Mouse (Mus musculus) CD4-positive, CD25-positive, alpha-beta regulatory T cell, adult 4 months (primary cell): ENCODE results near the gene Esr1. TPM values are rescaled to one million over a fixed set of nuclear protein-coding genes. Genes with fewer than 3 reads are reported as not detected.

Source experiments
- ATAC-seq: one replicate; pipeline ENCODE4 v1.8.0; 2017
- polyA plus RNA-seq, 2 experiments: library from polyadenylated mRNA; unstranded; fragments of 100-300 nt; shearing (Covaris generic); gene quantifications; one replicate each; pipeline ENCODE4 v1.2.1; 2017

Gene Esr1
- polyA plus RNA-seq, 2 experiments from 2014 or later: 1.2 to 1.9 TPM

GRCm38 (mm10) chr10:4847523-4847922, 236.1 kb downstream of the Esr1 start:
- ATAC-seq: no peak

DNA sequence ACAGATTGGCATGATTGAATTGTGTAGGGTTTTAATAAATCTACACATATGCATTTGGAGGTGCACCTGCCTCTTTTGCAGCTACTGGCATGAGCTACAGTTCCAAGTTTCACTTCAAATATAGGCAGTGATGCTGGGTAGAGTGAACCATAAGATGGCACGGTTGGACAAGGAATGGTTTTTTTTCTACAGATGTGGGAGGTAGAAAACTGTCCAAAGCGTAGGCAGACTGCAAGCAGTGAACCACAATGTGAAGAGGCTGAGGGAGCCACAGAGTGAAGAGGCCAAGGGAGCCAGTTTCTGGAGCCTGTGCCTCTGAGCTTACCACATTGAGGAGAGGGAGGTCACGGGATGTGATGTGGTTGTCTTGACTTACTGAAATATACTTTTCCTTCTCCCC, 238.5 kb downstream of the Esr1 start:
- no peak for ATAC-seq

GRCm38 (mm10) chr10:4875076-4875737, 263.8 kb downstream of the Esr1 start:
- ATAC-seq: no peak

GRCm38 (mm10) chr10:4881391-4881790, 270.0 kb downstream of the Esr1 start:
- no peak for ATAC-seq

DNA sequence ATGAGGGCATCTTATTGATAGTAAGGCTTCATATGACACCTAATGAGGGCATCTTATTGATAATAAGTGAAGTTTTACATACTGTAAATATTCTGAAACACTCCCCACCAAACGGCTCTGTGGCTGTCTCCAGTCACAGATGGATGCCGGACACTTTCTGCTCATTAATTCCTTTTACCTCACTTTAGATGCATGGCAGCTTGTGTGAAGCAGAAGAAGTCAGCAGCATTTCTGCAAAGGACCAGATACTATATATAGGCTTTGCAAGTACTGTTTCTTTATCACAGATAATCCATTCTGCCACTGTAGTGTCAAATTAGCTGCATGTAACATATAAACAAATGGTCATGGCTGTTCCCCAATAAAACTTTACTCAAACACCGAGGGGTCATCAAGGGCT, 274.1 kb downstream of the Esr1 start:
- ATAC-seq: no peak

DNA sequence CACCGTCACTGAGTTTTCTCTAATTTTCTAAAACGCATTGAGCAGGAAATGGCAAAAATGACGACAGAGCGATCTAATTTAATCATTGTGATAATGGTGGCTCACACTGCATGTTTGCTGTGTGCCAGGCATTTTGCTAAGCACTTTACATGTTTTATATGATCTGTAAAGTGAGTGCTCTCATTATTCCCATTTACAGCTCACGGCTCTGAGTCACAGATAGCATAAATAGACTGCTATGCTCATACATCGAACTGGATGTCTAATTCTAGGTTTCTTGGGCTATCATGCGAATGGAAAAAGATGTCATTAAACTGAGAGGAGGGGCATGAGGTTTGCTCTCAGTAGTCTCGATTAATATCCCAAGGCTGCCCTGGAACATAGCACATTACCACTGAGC, 274.6 kb downstream of the Esr1 start:
- ATAC-seq: no peak

DNA sequence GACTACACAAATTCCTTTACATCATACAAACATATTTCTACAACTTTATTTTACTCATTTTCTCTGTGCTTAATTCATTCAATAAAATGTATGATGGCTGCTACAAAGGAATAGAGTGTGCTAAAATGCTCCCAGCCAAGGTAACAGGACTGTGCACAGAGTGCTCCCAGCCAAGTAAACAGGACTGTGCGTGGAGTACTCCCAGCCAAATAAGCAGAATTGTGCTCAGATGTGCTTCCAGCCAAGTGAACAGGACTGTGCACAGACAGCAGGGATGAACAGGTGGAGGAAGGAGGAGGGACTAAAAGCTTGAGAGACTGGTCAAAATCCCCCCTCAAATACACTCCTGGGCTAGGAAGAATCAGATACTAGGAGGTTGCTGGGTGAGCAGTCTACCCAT, 282.1 kb downstream of the Esr1 start:
- no peak for ATAC-seq

DNA sequence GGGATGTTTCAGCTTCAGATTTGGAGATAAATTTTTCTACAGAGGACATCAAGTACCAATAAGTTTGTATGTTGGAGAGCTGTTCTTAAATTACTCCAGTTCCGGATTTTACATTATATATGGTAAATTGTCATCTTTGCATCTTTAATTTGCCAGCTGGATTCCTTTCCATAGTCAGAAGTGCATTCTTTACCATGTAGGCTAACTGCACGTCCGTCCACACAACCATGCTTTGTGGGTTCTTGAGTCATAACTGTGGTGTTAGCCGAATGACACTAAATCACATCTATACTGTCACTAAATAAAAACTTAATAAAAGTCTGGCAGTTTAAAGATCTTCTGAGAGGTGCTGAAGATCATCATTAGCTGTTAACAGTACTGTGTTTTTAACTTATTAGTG, 286.4 kb downstream of the Esr1 start:
- no peak for ATAC-seq

DNA sequence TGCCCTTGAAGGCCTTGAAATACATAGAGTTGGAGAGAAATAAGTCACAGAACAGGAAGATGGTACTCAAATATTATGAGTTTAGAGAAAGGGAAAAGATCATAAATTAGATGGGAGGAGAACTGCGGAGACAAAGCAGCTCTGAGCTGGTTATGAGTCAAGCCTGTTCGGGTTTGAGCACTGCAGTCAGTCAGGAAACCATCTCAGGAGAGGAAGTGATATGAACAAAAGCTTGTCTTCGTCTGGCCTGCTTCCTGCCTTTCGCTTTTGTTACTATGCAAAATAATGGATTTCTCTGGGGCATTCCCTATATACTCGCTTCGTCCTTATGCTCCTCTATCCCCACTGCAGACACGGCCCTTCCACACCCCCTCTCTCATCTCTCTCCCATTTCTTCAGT, 288.9 kb downstream of the Esr1 start:
- peak; percentile 84 for ATAC-seq

DNA sequence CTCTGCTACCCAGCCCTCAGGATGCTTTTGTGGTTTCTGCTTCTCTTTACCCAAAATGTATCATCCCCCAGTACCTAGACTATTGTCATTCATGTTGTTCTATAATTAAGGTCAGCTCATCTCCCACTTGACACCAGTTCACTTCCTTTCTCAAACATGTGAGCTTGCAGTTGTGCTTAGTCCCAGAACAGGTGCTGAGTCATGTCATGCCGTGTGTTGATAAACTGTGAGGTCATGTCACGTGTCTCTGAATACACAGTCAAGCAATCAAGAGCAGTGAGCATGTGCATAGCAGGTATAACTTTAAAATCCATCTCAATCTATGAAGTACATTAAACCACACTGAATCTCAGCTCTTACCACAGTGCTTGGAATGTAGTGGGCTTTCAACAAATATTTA, 297.9 kb downstream of the Esr1 start:
- ATAC-seq: peak; percentile 29

GRCm38 (mm10) chr10:4910451-4910850, 299.1 kb downstream of the Esr1 start:
- ATAC-seq: no peak

DNA sequence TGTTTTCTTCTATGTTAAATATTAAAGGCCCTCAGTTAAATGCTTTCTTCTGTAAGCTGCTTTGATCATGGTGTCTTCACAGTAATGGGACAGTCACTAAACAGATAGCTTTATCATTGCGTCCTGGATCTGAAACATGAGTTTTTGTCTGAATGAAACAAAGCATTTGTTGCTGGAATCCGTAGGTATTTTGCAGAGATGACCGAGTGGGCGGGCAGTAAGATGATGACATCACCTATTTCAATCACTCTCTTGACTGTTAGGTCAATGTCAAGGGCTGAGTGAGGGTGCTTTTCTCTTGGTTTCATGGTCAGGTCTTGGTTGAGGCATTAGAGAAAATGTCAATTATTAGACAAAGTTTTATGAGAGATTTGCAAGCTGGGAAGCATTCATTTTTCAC, 307.7 kb downstream of the Esr1 start:
- ATAC-seq: no peak

GRCm38 (mm10) chr10:4923616-4924015, 312.2 kb downstream of the Esr1 start:
- no peak for ATAC-seq

- ATAC-seq: no peak
Observed at GRCm38 (mm10) chr10:4924391-4924790, 313.0 kb downstream of the Esr1 start.

DNA sequence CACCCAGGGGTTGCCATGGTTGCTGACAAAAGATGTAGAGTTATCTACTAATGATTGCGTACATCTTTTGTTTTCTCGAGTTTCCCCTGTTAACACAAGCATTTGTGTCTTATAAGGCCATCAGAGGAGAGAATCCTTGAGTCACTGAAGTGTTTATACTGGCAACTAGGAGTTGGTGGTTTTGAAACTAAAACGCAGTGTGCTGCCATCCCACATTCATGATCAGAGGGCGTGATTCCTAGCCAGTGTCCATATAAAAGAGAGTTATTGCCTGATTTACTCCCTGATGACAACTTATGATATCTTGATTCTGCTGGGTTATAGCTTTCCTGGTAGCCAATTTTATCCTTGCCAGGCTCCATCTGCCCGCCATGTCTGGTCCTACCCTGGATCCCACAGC, 331.8 kb downstream of the Esr1 start:
- no peak for ATAC-seq

- ATAC-seq: no peak
Observed at GRCm38 (mm10) chr10:4944725-4945124, 333.3 kb downstream of the Esr1 start.

- no peak for ATAC-seq
Observed at GRCm38 (mm10) chr10:4965768-4966167, 354.4 kb downstream of the Esr1 start.

DNA sequence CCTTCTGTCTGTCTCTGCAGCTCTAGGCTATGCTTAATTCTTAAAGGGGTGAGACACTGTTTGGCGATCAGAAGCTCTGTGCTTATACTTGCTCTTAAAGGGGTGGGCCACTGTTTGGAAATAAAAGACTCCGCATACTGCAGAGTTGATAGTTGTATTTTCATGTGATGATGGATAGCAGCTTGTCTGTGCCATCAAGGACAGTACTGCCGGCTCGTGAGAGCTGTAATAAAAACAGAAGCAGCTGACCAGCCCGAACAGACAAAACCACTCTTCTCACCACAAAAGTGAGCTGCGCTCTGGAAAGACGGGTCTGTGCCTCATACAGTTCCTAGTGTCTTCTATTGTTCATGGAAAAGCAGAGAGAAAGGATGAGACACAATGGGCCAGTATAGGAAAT, 359.8 kb downstream of the Esr1 start:
- no peak for ATAC-seq

- ATAC-seq: no peak
Observed at GRCm38 (mm10) chr10:4971586-4971985, 360.2 kb downstream of the Esr1 start.

- ATAC-seq: no peak
Observed at GRCm38 (mm10) chr10:4972026-4972425, 360.6 kb downstream of the Esr1 start.

DNA sequence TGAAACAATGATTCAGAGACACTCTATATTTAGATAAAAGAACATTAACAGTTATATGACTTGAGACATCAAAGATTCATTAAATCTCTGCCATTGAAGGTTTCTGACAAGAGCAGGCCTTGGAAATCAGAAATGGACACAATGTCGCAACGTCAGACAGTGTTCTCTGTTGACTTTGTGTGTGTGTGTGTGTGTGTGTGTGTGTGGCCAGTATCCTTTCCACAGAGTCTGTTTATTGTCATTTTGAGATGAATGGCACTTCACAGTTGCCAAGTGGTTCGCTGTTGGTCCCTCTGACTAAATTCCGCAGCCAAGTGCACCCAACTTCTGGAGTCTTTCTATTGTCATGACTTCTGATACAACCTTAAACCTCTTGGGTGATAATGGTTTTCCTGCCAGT, 362.9 kb downstream of the Esr1 start:
- no peak for ATAC-seq

- ATAC-seq: no peak
Observed at GRCm38 (mm10) chr10:4976557-4976956, 365.2 kb downstream of the Esr1 start.

GRCm38 (mm10) chr10:4977374-4977773, 366.0 kb downstream of the Esr1 start:
- no peak for ATAC-seq

DNA sequence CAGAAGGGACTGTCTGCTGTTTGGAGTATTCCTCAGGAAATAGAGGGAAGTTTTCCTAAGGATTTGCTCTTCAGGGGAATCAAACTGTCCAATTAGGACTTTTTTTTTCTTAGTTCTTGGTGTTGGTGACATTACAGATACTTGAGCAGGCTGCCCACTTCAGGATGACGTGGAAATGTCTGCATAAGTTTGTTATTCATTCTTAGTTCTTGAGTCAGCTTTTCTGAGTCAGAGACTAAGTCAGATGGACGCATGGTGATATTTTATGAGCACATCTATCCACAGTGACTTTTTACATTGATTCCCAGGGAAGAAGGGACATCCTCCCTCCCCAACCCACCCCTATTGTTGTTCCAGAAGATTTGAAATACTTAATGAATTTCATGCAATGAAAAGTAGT, 372.5 kb downstream of the Esr1 start:
- ATAC-seq: no peak

DNA sequence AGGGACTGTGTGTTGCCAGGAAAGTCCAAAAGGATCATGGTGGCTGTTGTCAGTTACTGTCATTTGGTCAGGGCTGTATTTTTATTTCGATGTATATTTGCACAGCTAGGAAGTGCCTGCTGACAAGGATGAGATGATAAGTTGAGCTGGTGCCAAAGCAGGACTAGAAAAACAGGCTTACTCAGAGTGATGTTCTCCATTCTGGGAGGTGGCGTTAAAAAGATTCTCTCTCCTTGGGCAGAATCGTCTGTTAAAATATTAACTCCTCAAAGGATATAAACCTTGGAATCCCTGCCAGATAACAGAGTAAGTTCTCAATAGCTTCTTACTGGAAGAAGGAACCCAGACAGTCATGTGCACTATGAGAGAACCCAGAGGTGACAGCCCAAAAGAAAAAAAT, 382.4 kb downstream of the Esr1 start:
- ATAC-seq: no peak
